ENCODE assay signal across 1 mouse cellular context in genomic region chr3:88336058-88337013, GRCm38 (mm10).
TF ChIP-seq lines count a peak whose summit lies in the region.

Tmem79 (minus strand) TSS chr3:88336148.
Smg5 (plus strand) TSS chr3:88336260.

TF ChIP-seq in CH12.LX, 34 proteins besides CTCF, POLR2A, EP300 and RAD21 (continued from another document):
- TF ChIP-seq IRF4 (IDR thresholded peaks at IDR 0.05; ENCODE audit: low read depth, low read length) (no peak), CHD1 (IDR thresholded peaks at IDR 0.05; ENCODE audit: low read depth, low read length) (no peak), CHD2 (IDR thresholded peaks at IDR 0.05; ENCODE audit: low read length) (peak; percentile 100), TCF12 (IDR thresholded peaks at IDR 0.05; ENCODE audit: low read depth, low read length) (peak; percentile 97), MAZ (IDR thresholded peaks at IDR 0.05; ENCODE audit: low read depth, low read length) (no peak), ETS1 (conservative IDR thresholded peaks at IDR 0.05; ENCODE audit: low read depth, low read length) (no peak), BHLHE40 (IDR thresholded peaks at IDR 0.05; ENCODE audit: low read depth, low read length) (no peak), KAT2A (IDR thresholded peaks at IDR 0.05; ENCODE audit: insufficient replicate concordance, low read length) (no peak), MYC (IDR thresholded peaks at IDR 0.05; ENCODE audit: low read depth, low read length) (peak; percentile 10; the same call in 1 of the 2 replicates), SMC3 (IDR thresholded peaks at IDR 0.05; ENCODE audit: low read depth, low read length) (no peak), TBP (conservative IDR thresholded peaks at IDR 0.05; ENCODE audit: low read depth, low read length) (peak; percentile 92), ZNF384 (IDR thresholded peaks at IDR 0.05; ENCODE audit: low read depth, low read length) (no peak), MAX (IDR thresholded peaks at IDR 0.05; ENCODE audit: low read length) (no peak; the same call in 1 of the 2 replicates), GABPA (IDR thresholded peaks at IDR 0.05; ENCODE audit: insufficient replicate concordance, low read depth, low read length) (no peak), E2F4 (IDR thresholded peaks at IDR 0.05; ENCODE audit: insufficient replicate concordance, low read depth, low read length) (no peak), NRF1 (IDR thresholded peaks at IDR 0.05; ENCODE audit: low read depth, low read length) (peak; percentile 46; the same call in 1 of the 2 replicates), ZMIZ1 (IDR thresholded peaks at IDR 0.05; ENCODE audit: low read depth, low read length) (peak; percentile 94), PAX5 (IDR thresholded peaks at IDR 0.05; ENCODE audit: low read length) (no peak), NELFE (IDR thresholded peaks at IDR 0.05; ENCODE audit: low read depth, low read length) (peak; percentile 97), SIN3A (IDR thresholded peaks at IDR 0.05; ENCODE audit: low read length) (peak; percentile 75), ZKSCAN1 (IDR thresholded peaks at IDR 0.05; ENCODE audit: borderline replicate concordance, low read depth, low read length) (no peak), MXI1 (IDR thresholded peaks at IDR 0.05; ENCODE audit: low read depth, low read length) (no peak; the same call in none of the 2 replicates), POLR2AphosphoS2 (IDR thresholded peaks at IDR 0.05; ENCODE audit: low read depth, low read length) (peak; percentile 99), JUND (conservative IDR thresholded peaks at IDR 0.05; ENCODE audit: low read depth, low read length) (no peak), HCFC1 (IDR thresholded peaks at IDR 0.05; ENCODE audit: low read depth, low read length) (peak; percentile 78), USF1 (IDR thresholded peaks at IDR 0.05; ENCODE audit: low read depth, low read length) (no peak), RCOR1 (conservative IDR thresholded peaks at IDR 0.05; ENCODE audit: low read depth, low read length) (no peak), MEF2A (IDR thresholded peaks at IDR 0.05; ENCODE audit: borderline replicate concordance, low read depth, low read length) (no peak), ZC3H11A (IDR thresholded peaks at IDR 0.05; ENCODE audit: low read depth, low read length) (no peak)
